Mouse (Mus musculus): ENCODE measurements at regions not wholly inside any gene's neighbourhood (a gene's known extent, or its start where the extent isn't known, plus 50 kb on each side); places are given as distances from the start of the nearest gene placed in this dataset.

GRCm38 (mm10) chr10:37694041-37694690 is 555.4 kb upstream of the Marcks start:
- DNase-seq: no peak

GRCm38 (mm10) chr10:37692851-37693250 is 554.1 kb upstream of the Marcks start:
- no peak for DNase-seq

- no peak for DNase-seq
Measured at GRCm38 (mm10) chr10:37691939-37692338, 553.2 kb upstream of the Marcks start.

GRCm38 (mm10) chr10:37683101-37683500 is 544.4 kb upstream of the Marcks start:
- peak; percentile 20 for DNase-seq

GRCm38 (mm10) chr10:37680601-37681000 is 541.9 kb upstream of the Marcks start:
- no peak for DNase-seq

GRCm38 (mm10) chr10:37677826-37678225 is 539.1 kb upstream of the Marcks start:
- no peak for DNase-seq

GRCm38 (mm10) chr10:37668827-37669226 is 530.1 kb upstream of the Marcks start:
- DNase-seq: no peak

- no peak for DNase-seq
Measured at GRCm38 (mm10) chr10:37667031-37667745, 528.5 kb upstream of the Marcks start.

- DNase-seq: no peak
Measured at GRCm38 (mm10) chr10:37666535-37666934, 527.8 kb upstream of the Marcks start.

GRCm38 (mm10) chr10:37637001-37637562 is 498.4 kb upstream of the Marcks start:
- DNase-seq: peak; percentile 30

- no peak for DNase-seq
Measured at GRCm38 (mm10) chr10:37636421-37636820, 497.7 kb upstream of the Marcks start.

- no peak for DNase-seq
Measured at GRCm38 (mm10) chr10:37630403-37630802, 491.7 kb upstream of the Marcks start.

GRCm38 (mm10) chr10:37627900-37628299 is 489.2 kb upstream of the Marcks start:
- DNase-seq: no peak

- no peak for DNase-seq
Measured at GRCm38 (mm10) chr10:37626758-37627201, 488.1 kb upstream of the Marcks start.

GRCm38 (mm10) chr10:37625972-37626757 is 487.4 kb upstream of the Marcks start:
- DNase-seq: no peak

GRCm38 (mm10) chr10:37623041-37623440 is 484.3 kb upstream of the Marcks start:
- no peak for DNase-seq

GRCm38 (mm10) chr10:37618606-37619005 is 479.9 kb upstream of the Marcks start:
- no peak for DNase-seq

- DNase-seq: no peak
Measured at GRCm38 (mm10) chr10:37617708-37618300, 479.1 kb upstream of the Marcks start.

GRCm38 (mm10) chr10:37615926-37616691 is 477.4 kb upstream of the Marcks start:
- DNase-seq: no peak

GRCm38 (mm10) chr10:37613936-37614335 is 475.2 kb upstream of the Marcks start:
- DNase-seq: no peak

- DNase-seq: peak; percentile 4
Measured at GRCm38 (mm10) chr10:37603529-37603928, 464.8 kb upstream of the Marcks start.

- DNase-seq: peak; percentile 3
Measured at GRCm38 (mm10) chr10:37602936-37603335, 464.2 kb upstream of the Marcks start.

Measured in kidney, postnatal 14 days (tissue).